Mouse (Mus musculus): ENCODE results near the gene Speg. TPM values are rescaled to one million over a fixed set of nuclear protein-coding genes. Genes with fewer than 3 reads are reported as not detected.

The Speg gene
- 19.5 and 20.8 TPM in 2 replicates for polyA plus RNA-seq (2014; fragmentation: Nextera tagmentation; extraction: Ambion mirVana)

- no peak within 1 kb of the TSS for H3K27ac ChIP-seq (ENCODE audit: low read depth, low read length)
- peaks cover 12% of the 10 kb centered on the region for H3K4me1 ChIP-seq (ENCODE audit: control insufficient read depth, insufficient read depth, low read length)
- H3K4me3 ChIP-seq (ENCODE audit: low read depth, low read length), result peak within 1 kb of the TSS; percentile 9; the same call in 1 of the 2 replicates
- peaks cover 8% of the 10 kb centered on the region; the same call in 1 of the 2 replicates for H3K27me3 ChIP-seq (ENCODE audit: control insufficient read depth, insufficient read depth, low read length)
- ATAC-seq (ENCODE audit: low read depth), result peak; percentile 35; the same call in 1 of the 2 replicates
- H3K9ac ChIP-seq (replicated peaks; ENCODE audit: low read depth, low read length), result peak within 1 kb of the TSS; percentile 21
- no peaks in the 10 kb centered on the region for H3K36me3 ChIP-seq (ENCODE audit: control insufficient read depth, insufficient read depth, low read length)
- WGBS, result 7% methylated on average over 49 of the region's 57 CpGs
- H3K4me2 ChIP-seq (ENCODE audit: low read depth, low read length), result peak within 1 kb of the TSS; percentile 46
- no peaks in the 10 kb centered on the region for H3K9me3 ChIP-seq (ENCODE audit: control insufficient read depth, low read length)
Measured at GRCm38 (mm10) chr1:75374950-75375936, at the start of gene Speg. Gene Speg (plus strand): TSS chr1:75375297.

- Histone ChIP-seq H3K9me3 (ENCODE audit: control insufficient read depth, low read length) (no peaks in the 10 kb centered on the region), H3K4me1 (ENCODE audit: control insufficient read depth, insufficient read depth, low read length) (no peaks in the 10 kb centered on the region), H3K27me3 (ENCODE audit: control insufficient read depth, insufficient read depth, low read length) (no peaks in the 10 kb centered on the region), H3K36me3 (ENCODE audit: control insufficient read depth, insufficient read depth, low read length) (no peaks in the 10 kb centered on the region), H3K27ac (ENCODE audit: low read depth, low read length) (no peak overlapping the region), H3K9ac (replicated peaks; ENCODE audit: low read depth, low read length) (no peak overlapping the region), H3K4me3 (ENCODE audit: low read depth, low read length) (no peak overlapping the region), H3K4me2 (ENCODE audit: low read depth, low read length) (no peak overlapping the region)
- ATAC-seq (ENCODE audit: low read depth), result no peak
Measured at GRCm38 (mm10) chr1:75327461-75327860, 47.6 kb upstream of the Speg start.

GRCm38 (mm10) chr1:75331271-75331670 is 43.8 kb upstream of the Speg start:
- no peaks in the 10 kb centered on the region for H3K9me3 ChIP-seq (ENCODE audit: control insufficient read depth, low read length)
- H3K4me2 ChIP-seq (ENCODE audit: low read depth, low read length), result no peak overlapping the region
- H3K27me3 ChIP-seq (ENCODE audit: control insufficient read depth, insufficient read depth, low read length), result no peaks in the 10 kb centered on the region
- no peak for ATAC-seq (ENCODE audit: low read depth)
- no peak overlapping the region for H3K4me3 ChIP-seq (ENCODE audit: low read depth, low read length)
- no peaks in the 10 kb centered on the region for H3K36me3 ChIP-seq (ENCODE audit: control insufficient read depth, insufficient read depth, low read length)
- no peaks in the 10 kb centered on the region for H3K4me1 ChIP-seq (ENCODE audit: control insufficient read depth, insufficient read depth, low read length)
- H3K9ac ChIP-seq (replicated peaks; ENCODE audit: low read depth, low read length), result no peak overlapping the region
- H3K27ac ChIP-seq (ENCODE audit: low read depth, low read length), result no peak overlapping the region
- 86% methylated on average over 1 of the region's 1 CpGs for WGBS

GRCm38 (mm10) chr1:75336461-75336860 is 38.6 kb upstream of the Speg start:
- no peak for ATAC-seq (ENCODE audit: low read depth)
- WGBS, result 54% methylated on average over 3 of the region's 3 CpGs
- Histone ChIP-seq H3K9me3 (ENCODE audit: control insufficient read depth, low read length) (no peaks in the 10 kb centered on the region), H3K4me3 (ENCODE audit: low read depth, low read length) (no peak overlapping the region), H3K27me3 (ENCODE audit: control insufficient read depth, insufficient read depth, low read length) (no peaks in the 10 kb centered on the region), H3K4me2 (ENCODE audit: low read depth, low read length) (no peak overlapping the region), H3K9ac (replicated peaks; ENCODE audit: low read depth, low read length) (no peak overlapping the region), H3K27ac (ENCODE audit: low read depth, low read length) (no peak overlapping the region), H3K36me3 (ENCODE audit: control insufficient read depth, insufficient read depth, low read length) (no peaks in the 10 kb centered on the region), H3K4me1 (ENCODE audit: control insufficient read depth, insufficient read depth, low read length) (peaks cover 18% of the 10 kb centered on the region)

- WGBS, result 54% methylated on average over 9 of the region's 9 CpGs
- no peak for ATAC-seq (ENCODE audit: low read depth)
- Histone ChIP-seq H3K27me3 (ENCODE audit: control insufficient read depth, insufficient read depth, low read length) (no peaks in the 10 kb centered on the region), H3K9ac (replicated peaks; ENCODE audit: low read depth, low read length) (no peak overlapping the region), H3K4me3 (ENCODE audit: low read depth, low read length) (no peak overlapping the region), H3K9me3 (ENCODE audit: control insufficient read depth, low read length) (no peaks in the 10 kb centered on the region), H3K36me3 (ENCODE audit: control insufficient read depth, insufficient read depth, low read length) (no peaks in the 10 kb centered on the region), H3K27ac (ENCODE audit: low read depth, low read length) (no peak overlapping the region), H3K4me1 (ENCODE audit: control insufficient read depth, insufficient read depth, low read length) (peaks cover 18% of the 10 kb centered on the region), H3K4me2 (ENCODE audit: low read depth, low read length) (no peak overlapping the region)
Measured at GRCm38 (mm10) chr1:75337097-75337496, 38.0 kb upstream of the Speg start.

GRCm38 (mm10) chr1:75338091-75338694 is 36.9 kb upstream of the Speg start:
- WGBS, result 9% methylated on average over 11 of the region's 11 CpGs

GRCm38 (mm10) chr1:75339337-75339736 is 35.8 kb upstream of the Speg start:
- Histone ChIP-seq H3K4me2 (ENCODE audit: low read depth, low read length) (no peak overlapping the region), H3K27me3 (ENCODE audit: control insufficient read depth, insufficient read depth, low read length) (no peaks in the 10 kb centered on the region), H3K36me3 (ENCODE audit: control insufficient read depth, insufficient read depth, low read length) (no peaks in the 10 kb centered on the region), H3K9me3 (ENCODE audit: control insufficient read depth, low read length) (no peaks in the 10 kb centered on the region), H3K4me3 (ENCODE audit: low read depth, low read length) (no peak overlapping the region), H3K9ac (replicated peaks; ENCODE audit: low read depth, low read length) (0 out of 2 replicates have a peak overlapping the region, but pooled peaks have one; percentile 17), H3K27ac (ENCODE audit: low read depth, low read length) (peak overlapping the region; percentile 71), H3K4me1 (ENCODE audit: control insufficient read depth, insufficient read depth, low read length) (peaks cover 19% of the 10 kb centered on the region)
- 13% methylated on average over 9 of the region's 9 CpGs for WGBS
- peak; percentile 18; the same call in 1 of the 2 replicates for ATAC-seq (ENCODE audit: low read depth)

More at GRCm38 (mm10) chr1:75338091-75338694, 36.9 kb upstream of the Speg start:
- Histone ChIP-seq H3K27ac (ENCODE audit: low read depth, low read length) (peak overlapping the region; percentile 71), H3K4me3 (ENCODE audit: low read depth, low read length) (no peak overlapping the region), H3K4me1 (ENCODE audit: control insufficient read depth, insufficient read depth, low read length) (peaks cover 18% of the 10 kb centered on the region), H3K9ac (replicated peaks; ENCODE audit: low read depth, low read length) (peak overlapping the region; percentile 21; the same call in 1 of the 2 replicates), H3K27me3 (ENCODE audit: control insufficient read depth, insufficient read depth, low read length) (no peaks in the 10 kb centered on the region), H3K9me3 (ENCODE audit: control insufficient read depth, low read length) (no peaks in the 10 kb centered on the region), H3K36me3 (ENCODE audit: control insufficient read depth, insufficient read depth, low read length) (no peaks in the 10 kb centered on the region), H3K4me2 (ENCODE audit: low read depth, low read length) (no peak overlapping the region)
- ATAC-seq (ENCODE audit: low read depth), result peak; percentile 54

- Histone ChIP-seq H3K9me3 (ENCODE audit: control insufficient read depth, low read length) (no peaks in the 10 kb centered on the region), H3K9ac (replicated peaks; ENCODE audit: low read depth, low read length) (no peak overlapping the region), H3K36me3 (ENCODE audit: control insufficient read depth, insufficient read depth, low read length) (no peaks in the 10 kb centered on the region), H3K27me3 (ENCODE audit: control insufficient read depth, insufficient read depth, low read length) (no peaks in the 10 kb centered on the region), H3K27ac (ENCODE audit: low read depth, low read length) (no peak overlapping the region), H3K4me2 (ENCODE audit: low read depth, low read length) (no peak overlapping the region), H3K4me3 (ENCODE audit: low read depth, low read length) (no peak overlapping the region), H3K4me1 (ENCODE audit: control insufficient read depth, insufficient read depth, low read length) (peaks cover 20% of the 10 kb centered on the region)
- WGBS, result 73% methylated on average over 2 of the region's 2 CpGs
- ATAC-seq (ENCODE audit: low read depth), result no peak
Measured at GRCm38 (mm10) chr1:75340519-75340918, 34.6 kb upstream of the Speg start.
